Mouse (Mus musculus) lung, postnatal 0 days (tissue): ENCODE results near the gene Pgf. TPM values are rescaled to one million over a fixed set of nuclear protein-coding genes. Genes with fewer than 3 reads are reported as not detected.

Experiments used
- ATAC-seq: fragments of 200-750 bp; cut with Nextera tagmentation; 2 replicates; pipeline ENCODE4 v1.8.0; 2017; ENCODE audit warnings: moderate library complexity
- DNase-seq: peaks from one replicate; pipeline ENCODE4 v3.0.0-alpha.2; 2016; ENCODE audit warnings: low spot score
- H3K27ac ChIP-seq: fragments of 300-500 bp; sonication (generic); 2 replicates; pipeline ENCODE4 v1.5.1; 2014; ENCODE audit warnings: antibody characterized with exemption, mild to moderate bottlenecking, low read length, mixed read lengths
- H3K27me3 ChIP-seq: fragments of 300-500 bp; sonication (generic); replicated peaks from 2 replicates; pipeline ENCODE4 v1.6.1; 2014; ENCODE audit warnings: low read length, mixed read lengths; ENCODE audit not compliant: insufficient read depth
- H3K36me3 ChIP-seq: fragments of 300-500 bp; sonication (generic); 2 replicates; pipeline ENCODE4 v1.6.1; 2014; ENCODE audit warnings: low read length, mixed read lengths; ENCODE audit not compliant: insufficient read depth
- H3K4me1 ChIP-seq: fragments of 300-500 bp; sonication (generic); 2 replicates; pipeline ENCODE4 v1.6.1; 2014; ENCODE audit warnings: antibody characterized with exemption, low read depth, low read length, mixed read lengths; ENCODE audit not compliant: insufficient read depth
- H3K4me2 ChIP-seq: fragments of 300-500 bp; sonication (generic); replicated peaks from 2 replicates; pipeline ENCODE4 v1.6.1; 2014; ENCODE audit warnings: low read depth, mild to moderate bottlenecking, low read length, moderate library complexity, mixed read lengths
- H3K4me3 ChIP-seq: fragments of 300-500 bp; sonication (generic); 2 replicates; pipeline ENCODE4 v1.5.1; 2014; ENCODE audit warnings: low read depth, low read length
- H3K9ac ChIP-seq: fragments of 300-500 bp; sonication (generic); replicated peaks from 2 replicates; pipeline ENCODE4 v1.6.1; 2014; ENCODE audit warnings: low read depth, mild to moderate bottlenecking
- H3K9me3 ChIP-seq: fragments of 300-500 bp; sonication (generic); 2 replicates; pipeline ENCODE4 v1.6.1; 2016; ENCODE audit warnings: low read length, mixed read lengths
- CTCF ChIP-seq: IDR thresholded peaks from 2 replicates; pipeline ENCODE4 v1.5.1; 2016; ENCODE audit warnings: antibody characterized with exemption, mild to moderate bottlenecking
- EP300 ChIP-seq: IDR thresholded peaks from 2 replicates; pipeline ENCODE4 v1.6.1; 2016; ENCODE audit warnings: antibody characterized with exemption, mild to moderate bottlenecking, control low read depth
- WGBS: fragments of 180-500 bp; shearing (Covaris S2); extraction: QIAGEN DNeasy Blood & Tissue Kit; methylation state at CpG from one replicate; pipeline ENCODE4 v1.1.7; 2014; 5-methylcytosine and 5-hydroxymethylcytosine counted together
- polyA plus RNA-seq: library from polyadenylated mRNA; unstranded; fragments of >200 nt; fragmentation: Nextera tagmentation; extraction: Ambion mirVana; gene quantifications from 2 replicates; pipeline ENCODE4 v1.2.1, GENCODE M21; 2015

Gene Pgf
- polyA plus RNA-seq, 1 experiment from 2014 or later, result 19.0 TPM

- Histone ChIP-seq H3K27ac (no peak overlapping the region), H3K4me3 (no peak overlapping the region), H3K4me1 (no peaks in the 10 kb centered on the region), H3K4me2 (no peak overlapping the region), H3K9me3 (no peaks in the 10 kb centered on the region), H3K9ac (no peak overlapping the region), H3K27me3 (no peaks in the 10 kb centered on the region), H3K36me3 (peaks cover 68% of the 10 kb centered on the region)
- no peak for ATAC-seq
- peak; percentile 37 for DNase-seq
- WGBS, result 85% methylated on average over 9 of the region's 9 CpGs
- TF ChIP-seq CTCF (no peak), EP300 (no peak)
Measured at GRCm38 (mm10) chr12:85129426-85129978, 48.1 kb downstream of the Pgf start.

- no peak for TF ChIP-seq CTCF
- TF ChIP-seq EP300, result no peak
- Histone ChIP-seq H3K27ac (no peak overlapping the region), H3K9me3 (no peaks in the 10 kb centered on the region), H3K9ac (no peak overlapping the region), H3K4me2 (no peak overlapping the region), H3K4me1 (no peaks in the 10 kb centered on the region), H3K4me3 (no peak overlapping the region), H3K36me3 (peaks cover 68% of the 10 kb centered on the region), H3K27me3 (no peaks in the 10 kb centered on the region)
- ATAC-seq (no peak), DNase-seq (no peak)
- WGBS, result 85% methylated on average over 8 of the region's 8 CpGs
Measured at GRCm38 (mm10) chr12:85126986-85127603, 50.5 kb downstream of the Pgf start.

GRCm38 (mm10) chr12:85124751-85125150, 52.8 kb downstream of the Pgf start:
- no peak for ATAC-seq
- WGBS, result 95% methylated on average over 5 of the region's 5 CpGs
- H3K9ac ChIP-seq, result no peak overlapping the region
- no peak for TF ChIP-seq EP300
- TF ChIP-seq CTCF, result no peak
- H3K4me1 ChIP-seq, result no peaks in the 10 kb centered on the region
- H3K9me3 ChIP-seq, result no peaks in the 10 kb centered on the region
- DNase-seq, result no peak
- peaks cover 61% of the 10 kb centered on the region for H3K36me3 ChIP-seq
- no peaks in the 10 kb centered on the region for H3K27me3 ChIP-seq
- no peak overlapping the region for H3K27ac ChIP-seq
- H3K4me2 ChIP-seq, result no peak overlapping the region
- no peak overlapping the region for H3K4me3 ChIP-seq

GRCm38 (mm10) chr12:85123645-85124044, 53.9 kb downstream of the Pgf start:
- Histone ChIP-seq H3K36me3 (peaks cover 62% of the 10 kb centered on the region), H3K4me2 (no peak overlapping the region), H3K27ac (no peak overlapping the region), H3K4me3 (no peak overlapping the region), H3K9ac (no peak overlapping the region), H3K27me3 (no peaks in the 10 kb centered on the region), H3K9me3 (no peaks in the 10 kb centered on the region), H3K4me1 (no peaks in the 10 kb centered on the region)
- no peak for DNase-seq
- WGBS, result 91% methylated on average over 11 of the region's 11 CpGs
- TF ChIP-seq CTCF, result no peak
- no peak for TF ChIP-seq EP300
- ATAC-seq, result no peak

GRCm38 (mm10) chr12:85123108-85123530, 54.5 kb downstream of the Pgf start:
- H3K4me3 ChIP-seq, result no peak overlapping the region
- no peak overlapping the region for H3K9ac ChIP-seq
- peaks cover 62% of the 10 kb centered on the region for H3K36me3 ChIP-seq
- ATAC-seq, result no peak
- TF ChIP-seq EP300 (no peak), CTCF (no peak)
- peak; percentile 5 for DNase-seq
- no peak overlapping the region for H3K27ac ChIP-seq
- H3K27me3 ChIP-seq, result no peaks in the 10 kb centered on the region
- WGBS, result 92% methylated on average over 9 of the region's 9 CpGs
- no peaks in the 10 kb centered on the region for H3K9me3 ChIP-seq
- no peaks in the 10 kb centered on the region for H3K4me1 ChIP-seq
- H3K4me2 ChIP-seq, result no peak overlapping the region

GRCm38 (mm10) chr12:85121806-85122459, 55.7 kb downstream of the Pgf start:
- ATAC-seq, result no peak
- DNase-seq, result no peak
- Histone ChIP-seq H3K4me3 (no peak overlapping the region), H3K4me1 (0 out of 2 replicates have a peak, but pooled peaks cover under 1% of the 10 kb centered on the region), H3K36me3 (peaks cover 52% of the 10 kb centered on the region), H3K27ac (no peak overlapping the region), H3K9ac (no peak overlapping the region), H3K27me3 (no peaks in the 10 kb centered on the region), H3K9me3 (no peaks in the 10 kb centered on the region), H3K4me2 (no peak overlapping the region)
- TF ChIP-seq CTCF (no peak), EP300 (no peak)
- WGBS, result 88% methylated on average over 9 of the region's 9 CpGs

Other genes with a start within 250 kb of the Pgf start
- gene Fcf1, start 206.9 kb downstream of the Pgf start, polyA plus RNA-seq, result 97.1 and 114 TPM in 2 replicates
- 7.3 and 7.8 TPM in 2 replicates for gene Arel1, start 206.9 kb downstream of the Pgf start, polyA plus RNA-seq
- gene Ylpm1, start 181.5 kb downstream of the Pgf start, polyA plus RNA-seq, result 12.3 and 15.8 TPM in 2 replicates
- 3.7 and 5.6 TPM in 2 replicates for gene Prox2, start 67.0 kb downstream of the Pgf start, polyA plus RNA-seq
- gene Dlst, start 67.0 kb downstream of the Pgf start, polyA plus RNA-seq, result 70.7 and 72.5 TPM in 2 replicates
- gene Rps6kl1, start 26.5 kb downstream of the Pgf start, polyA plus RNA-seq, result 0.82 and 0.83 TPM in 2 replicates
- 58.7 and 64.9 TPM in 2 replicates for gene Eif2b2, start 41.7 kb upstream of the Pgf start, polyA plus RNA-seq
- gene Mlh3, start 92.8 kb upstream of the Pgf start, polyA plus RNA-seq, result 4.2 and 5.0 TPM in 2 replicates
- 54.9 and 68.2 TPM in 2 replicates for gene Acyp1, start 110.6 kb upstream of the Pgf start, polyA plus RNA-seq
- 2.6 and 2.7 TPM in 2 replicates for gene Zc2hc1c, start 110.8 kb upstream of the Pgf start, polyA plus RNA-seq
- gene Nek9, start 161.6 kb upstream of the Pgf start, polyA plus RNA-seq, result 11.1 and 11.5 TPM in 2 replicates
- 329 and 354 TPM in 2 replicates for gene Tmed10, start 197.1 kb upstream of the Pgf start, polyA plus RNA-seq